Mouse (Mus musculus) T-helper 17 cell (primary cell): ENCODE measurements at regions not wholly inside any gene's neighbourhood (a gene's known extent, or its start where the extent isn't known, plus 50 kb on each side); places are given as distances from the start of the nearest gene placed in this dataset.

ENCODE experiments used
- in situ Hi-C, 2 experiments: fragments of 300-600 bp; cut with MboI, MseI; formaldehyde crosslinking; loops; 1 replicate in 1 of 2; 2 replicates in 1 of 2; pipeline ENCODE4 v1.15.1; 2025; ENCODE audit warnings: high pct_unique_total_duplicates in 2 of 2

- in situ Hi-C loops: no loop called here
These were observed 327.8 kb upstream of the Robo2 start for GRCm38 (mm10) chr16:74739194-74740135.

DNA sequence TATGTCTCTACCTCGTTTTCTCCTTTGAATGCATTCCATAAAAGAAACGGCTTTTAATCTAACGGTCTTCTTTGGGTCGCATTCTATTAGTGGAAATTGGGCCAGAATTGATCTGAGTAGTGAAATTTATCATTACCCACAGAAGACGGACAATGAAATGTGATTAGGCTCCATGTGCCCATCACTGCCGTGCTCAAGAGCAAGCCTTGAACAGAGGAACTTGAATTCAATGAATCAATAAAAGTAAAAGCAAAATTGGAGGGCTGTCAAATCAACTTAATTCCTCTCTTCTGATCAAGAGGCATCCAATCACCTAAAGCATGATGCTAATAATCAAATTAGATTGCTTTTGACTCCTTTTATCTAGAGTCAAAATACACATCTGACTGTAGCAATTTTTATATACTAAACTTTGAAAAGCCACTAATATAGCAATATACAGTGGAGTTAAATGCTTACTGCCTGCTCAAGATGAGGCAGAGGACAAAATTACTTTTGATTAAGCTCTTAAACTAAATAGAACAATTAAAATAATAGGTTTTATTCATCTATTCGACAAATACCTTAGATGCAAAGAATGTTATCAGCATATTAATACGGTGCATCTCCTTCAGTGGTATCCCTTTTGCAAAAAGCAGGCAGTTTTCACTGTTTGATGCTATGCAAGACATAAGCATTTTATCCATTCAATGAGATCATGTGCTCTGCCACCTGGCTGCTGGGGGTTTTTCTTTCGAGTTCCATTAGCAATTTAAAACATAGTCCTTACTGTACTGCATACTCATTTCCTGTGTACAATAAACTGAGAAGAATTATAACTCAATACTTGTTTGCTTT, 321.5 kb upstream of the Robo2 start:
- in situ Hi-C loops: no loop called here

GRCm38 (mm10) chr16:74730169-74730794, 318.7 kb upstream of the Robo2 start:
- in situ Hi-C loops: no loop called here

DNA sequence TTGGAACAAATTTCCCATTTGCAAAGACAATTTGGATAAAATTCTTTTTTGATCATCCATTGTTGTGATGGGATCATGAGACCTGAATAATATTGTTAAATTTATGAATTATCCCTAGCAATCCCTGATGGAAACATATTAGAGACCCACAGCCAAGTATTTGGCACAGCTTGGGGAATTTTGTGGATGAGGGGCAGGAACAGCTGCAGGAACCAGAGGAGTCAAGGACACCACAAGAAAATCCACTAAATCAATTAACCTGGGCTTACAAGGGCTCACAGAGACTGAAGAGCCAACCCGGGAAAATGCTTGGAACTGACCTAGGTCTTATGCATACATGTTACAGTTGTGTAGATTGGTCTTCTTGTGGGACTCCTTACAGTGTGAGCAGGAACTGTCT, 311.6 kb upstream of the Robo2 start:
- in situ Hi-C loops: no loop called here

DNA sequence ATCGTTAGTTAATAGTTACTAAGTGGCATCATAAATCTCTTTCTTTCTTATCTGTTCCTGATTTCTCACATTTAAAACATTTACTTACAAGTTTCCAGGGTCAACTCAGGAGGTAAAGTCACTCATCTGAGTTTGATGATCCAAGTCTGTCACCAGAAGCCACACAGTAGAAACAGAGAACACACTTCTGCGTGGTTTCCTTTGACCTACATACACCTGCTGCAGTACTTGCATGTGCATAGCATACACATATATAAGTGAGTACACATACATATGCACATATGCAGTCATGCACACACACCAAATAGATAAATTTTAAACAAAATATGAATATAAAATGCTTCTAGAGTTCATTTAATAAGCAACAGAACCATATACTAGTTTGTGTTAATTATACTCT, 306.5 kb upstream of the Robo2 start:
- in situ Hi-C loops: no loop called here

GRCm38 (mm10) chr16:74717622-74718021, 306.0 kb upstream of the Robo2 start:
- in situ Hi-C loops: no loop called here

- in situ Hi-C loops: no loop called here
These were observed 303.3 kb upstream of the Robo2 start for GRCm38 (mm10) chr16:74714950-74715349.

- in situ Hi-C loops: no loop called here
These were observed 300.9 kb upstream of the Robo2 start for GRCm38 (mm10) chr16:74712515-74712914.

DNA sequence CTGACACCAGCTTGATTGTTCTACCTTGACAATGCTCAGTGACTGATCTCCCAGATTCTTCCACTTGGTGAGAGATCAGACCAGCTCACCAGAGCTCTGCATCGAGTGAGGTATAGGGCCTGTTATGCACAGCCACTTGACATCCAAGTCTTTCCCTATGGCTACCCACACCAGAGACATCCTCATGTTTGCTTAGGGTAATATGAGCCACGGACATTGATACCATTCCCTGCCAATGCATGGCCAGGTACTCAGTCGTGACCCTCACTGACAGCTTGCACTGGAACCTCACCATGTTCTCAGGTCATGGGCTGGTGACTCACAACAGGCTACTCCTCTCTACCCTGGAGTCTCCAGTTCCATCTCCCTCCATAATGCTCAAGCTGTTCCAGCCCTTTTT, 290.4 kb upstream of the Robo2 start:
- in situ Hi-C loops: no loop called here

- in situ Hi-C loops: no loop called here
These were observed 271.7 kb upstream of the Robo2 start for GRCm38 (mm10) chr16:74683371-74683770.

GRCm38 (mm10) chr16:74675586-74675985, 264.0 kb upstream of the Robo2 start:
- in situ Hi-C loops: no loop called here

DNA sequence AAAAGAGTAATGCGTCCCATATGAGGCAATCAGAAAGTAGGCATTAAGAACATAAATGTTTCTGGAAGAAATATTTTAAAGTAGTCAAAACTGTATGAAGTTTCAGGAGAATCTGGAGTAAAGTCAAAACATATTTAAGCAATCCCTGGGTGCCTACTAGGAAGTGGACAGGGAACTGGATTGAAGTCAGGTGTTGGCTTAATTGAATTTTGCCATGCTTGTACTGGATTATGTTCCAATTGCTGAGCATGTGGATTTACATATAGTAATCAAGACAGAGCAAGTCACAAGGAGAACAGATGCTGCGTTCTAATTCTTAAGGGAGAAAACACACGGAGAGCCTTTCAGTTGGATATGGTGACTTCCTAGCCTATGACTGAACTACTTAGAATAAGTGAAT, 259.8 kb upstream of the Robo2 start:
- in situ Hi-C loops: no loop called here

- in situ Hi-C loops: no loop called here
These were observed 252.7 kb upstream of the Robo2 start for GRCm38 (mm10) chr16:74664337-74664736.

DNA sequence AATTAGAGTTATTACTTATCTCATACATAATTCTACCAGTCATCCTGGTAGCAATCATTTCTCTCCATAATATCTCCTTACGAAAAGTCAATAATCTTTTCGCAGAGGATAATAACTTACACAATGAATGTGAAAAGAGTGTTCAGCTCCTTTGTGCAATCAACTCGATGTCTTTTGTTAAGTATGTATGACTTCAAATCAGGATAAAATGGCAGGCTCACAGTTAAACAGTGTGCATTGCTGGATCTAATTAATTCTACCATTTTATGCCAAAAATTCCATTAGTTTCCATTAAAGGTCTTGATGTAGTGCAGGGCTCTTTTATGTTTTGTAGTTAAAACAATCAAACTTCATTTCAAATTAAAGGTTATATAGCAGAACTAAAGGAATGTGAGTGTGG, 239.6 kb upstream of the Robo2 start:
- in situ Hi-C loops: no loop called here

DNA sequence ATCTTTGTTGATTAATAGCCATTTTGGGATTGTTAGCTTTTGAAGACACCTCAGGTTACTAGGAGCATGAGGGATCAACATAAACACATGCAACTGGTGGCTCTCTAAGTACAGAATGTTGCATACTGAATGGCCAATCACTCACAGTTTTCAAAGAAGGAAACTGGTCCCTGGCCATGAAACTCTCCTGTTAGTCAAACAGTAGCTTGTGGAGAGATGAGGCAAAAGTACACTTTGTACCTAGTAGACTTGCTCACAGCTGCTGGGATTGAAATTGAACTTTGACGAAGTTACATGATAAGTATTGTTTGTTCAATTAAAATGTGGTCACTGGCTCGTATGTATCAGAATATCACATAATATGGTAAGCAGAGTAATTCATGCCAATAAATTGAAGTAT, 237.6 kb upstream of the Robo2 start:
- in situ Hi-C loops: no loop called here

- in situ Hi-C loops: no loop called here
These were observed 236.8 kb upstream of the Robo2 start for GRCm38 (mm10) chr16:74648384-74648783.

- in situ Hi-C loops: no loop called here
These were observed 233.2 kb upstream of the Robo2 start for GRCm38 (mm10) chr16:74644750-74645366.

DNA sequence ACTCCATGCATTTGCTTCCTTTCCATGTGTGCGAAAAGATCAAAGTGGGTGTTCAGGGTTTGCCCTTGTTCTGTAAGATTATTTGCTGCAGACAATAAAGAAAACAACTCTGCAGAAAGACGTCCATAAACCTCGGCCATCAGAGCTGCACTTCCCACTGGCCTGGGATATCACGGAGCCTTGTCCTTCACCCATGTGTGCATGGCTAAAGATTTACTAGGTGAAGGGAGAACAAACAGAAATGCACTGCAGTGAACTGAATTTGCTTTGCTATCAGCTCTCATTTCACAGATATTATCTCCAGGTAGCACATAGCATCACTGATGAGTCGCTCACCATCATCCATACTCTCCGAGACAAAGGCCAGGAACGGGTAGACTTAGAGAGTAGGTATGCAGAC, 228.2 kb upstream of the Robo2 start:
- in situ Hi-C loops: no loop called here

- in situ Hi-C loops: no loop called here
These were observed 226.0 kb upstream of the Robo2 start for GRCm38 (mm10) chr16:74637638-74638037.

DNA sequence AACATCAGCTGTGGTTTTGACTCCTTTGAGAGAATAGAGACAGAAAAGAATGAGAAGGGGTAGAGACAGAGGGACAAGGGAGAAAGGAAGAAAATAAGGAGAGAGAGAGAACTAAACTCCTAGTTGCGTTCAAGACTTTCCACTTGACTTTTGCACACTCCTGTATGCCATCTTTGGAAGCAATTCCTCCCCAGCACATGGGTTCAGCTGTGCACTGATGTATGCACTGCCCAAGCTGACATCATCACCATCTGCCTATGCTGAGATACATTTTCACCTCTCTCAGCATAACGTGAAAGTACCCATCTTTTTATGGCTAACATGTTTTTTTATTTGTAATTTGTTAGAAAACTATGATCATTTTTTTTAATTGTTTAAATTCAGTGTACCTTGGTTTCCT, 214.2 kb upstream of the Robo2 start:
- in situ Hi-C loops: no loop called here

- in situ Hi-C loops: no loop called here
These were observed 200.4 kb upstream of the Robo2 start for GRCm38 (mm10) chr16:74612072-74612471.

- in situ Hi-C loops: no loop called here
These were observed 197.9 kb upstream of the Robo2 start for GRCm38 (mm10) chr16:74609564-74609963.
